Mouse (Mus musculus) kidney, adult 2 months (tissue): ENCODE data around the gene Crhr1. TPM values are rescaled to one million over a fixed set of nuclear protein-coding genes. Genes with fewer than 3 reads are reported as not detected.

Experiments used
- DNase-seq: peaks from one replicate; pipeline ENCODE4 v3.0.0; 2021
- H3K27ac ChIP-seq: fragments of 200-500 bp; 2 replicates; pipeline ENCODE4 v1.5.1; 2012; ENCODE audit warnings: low read depth, low read length, control low read depth, inconsistent platforms; ENCODE audit not compliant: insufficient read depth
- H3K27me3 ChIP-seq: fragments of 200-500 bp; replicated peaks from 2 replicates; pipeline ENCODE4 v1.6.1; 2012; ENCODE audit warnings: mild to moderate bottlenecking, moderate library complexity, low read length, inconsistent platforms; ENCODE audit not compliant: control insufficient read depth, insufficient read depth
- H3K36me3 ChIP-seq: fragments of 200-500 bp; 2 replicates; pipeline ENCODE4 v1.6.1; 2012; ENCODE audit warnings: mild to moderate bottlenecking, moderate library complexity, low read length, inconsistent platforms; ENCODE audit not compliant: control insufficient read depth, insufficient read depth
- H3K4me1 ChIP-seq: fragments of 200-500 bp; 2 replicates; pipeline ENCODE4 v1.6.1; 2011; ENCODE audit warnings: low read length; ENCODE audit not compliant: control insufficient read depth, insufficient read depth
- H3K4me3 ChIP-seq: fragments of 200-500 bp; 2 replicates; pipeline ENCODE4 v1.5.1; 2011; ENCODE audit warnings: mild to moderate bottlenecking, low read depth, low read length, control low read depth; ENCODE audit not compliant: insufficient read depth
- CTCF ChIP-seq: fragments of 200-500 bp; conservative IDR thresholded peaks from 2 replicates; pipeline ENCODE4 v1.5.1; 2011; ENCODE audit warnings: low read depth, mild to moderate bottlenecking, control low read depth, low read length, moderate library complexity, mixed read lengths; ENCODE audit not compliant: insufficient read depth, insufficient read length
- POLR2A ChIP-seq: fragments of 200-500 bp; IDR thresholded peaks from one replicate; pipeline ENCODE4 v1.6.1; 2011; ENCODE audit warnings: low read depth, low read length, control low read depth
- WGBS: fragments of 180-500 bp; shearing (Covaris S2); methylation state at CpG from one replicate; pipeline ENCODE4 v1.1.7; 2018; 5-methylcytosine and 5-hydroxymethylcytosine counted together
- polyA plus RNA-seq: library from polyadenylated mRNA; depleted of rRNA; stranded (reverse); fragments of >200 nt; gene quantifications from 2 replicates; pipeline ENCODE4 v1.2.3, GENCODE M21; 2012; rRNA removed

Crhr1 gene
- polyA plus RNA-seq, 1 experiment, result not detected

DNA sequence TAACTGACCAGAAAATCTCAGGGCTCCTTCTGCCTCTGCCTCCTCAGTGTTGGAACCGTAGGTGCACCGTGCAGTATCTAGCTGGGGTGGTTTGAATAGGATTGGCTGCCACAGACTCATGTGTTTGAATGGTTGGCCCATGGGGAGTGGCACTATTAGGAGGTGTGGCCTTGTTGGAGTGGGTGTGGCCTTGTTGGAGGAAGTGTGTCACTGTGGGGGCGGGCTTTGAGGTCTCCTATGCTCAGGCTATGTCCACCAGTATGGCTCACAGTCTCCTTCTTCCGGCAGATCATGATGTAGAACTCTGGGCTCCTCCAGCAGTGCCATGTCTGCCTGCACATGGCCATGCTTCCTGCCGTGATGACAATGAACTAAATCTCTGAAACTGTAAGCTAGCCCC lies 89.1 kb downstream of the Crhr1 start:
- TF ChIP-seq POLR2A, result no peak
- no peak for TF ChIP-seq CTCF
- Histone ChIP-seq H3K36me3 (no peaks in the 10 kb centered on the region), H3K4me1 (no peaks in the 10 kb centered on the region), H3K27me3 (no peaks in the 10 kb centered on the region), H3K27ac (no peak overlapping the region), H3K4me3 (no peak overlapping the region)
- 82% methylated on average over 5 of the region's 5 CpGs for WGBS
- no peak for DNase-seq

GRCm38 (mm10) chr11:104223301-104223700 lies 90.6 kb downstream of the Crhr1 start:
- Histone ChIP-seq H3K36me3 (no peaks in the 10 kb centered on the region), H3K27me3 (no peaks in the 10 kb centered on the region), H3K27ac (no peak overlapping the region), H3K4me1 (no peaks in the 10 kb centered on the region), H3K4me3 (no peak overlapping the region)
- TF ChIP-seq POLR2A (no peak), CTCF (no peak)
- 83% methylated on average over 9 of the region's 9 CpGs for WGBS
- no peak for DNase-seq

Other genes starting within 250 kb of the Crhr1 start
- 35.4 and 39.4 TPM in 2 replicates for gene Nsf, start 178.8 kb upstream of the Crhr1 start, polyA plus RNA-seq
- gene Arf2, start 166.1 kb upstream of the Crhr1 start, polyA plus RNA-seq, result 12.9 and 15.0 TPM in 2 replicates
- 0.08 and 0.26 TPM in 2 replicates for gene Sppl2c, start 53.5 kb downstream of the Crhr1 start, polyA plus RNA-seq
- gene Mapt, start 98.5 kb downstream of the Crhr1 start, polyA plus RNA-seq, result 49.8 and 53.4 TPM in 2 replicates